Mouse (Mus musculus) kidney, postnatal 25 days (tissue): ENCODE results near the gene Dcakd.
"Not testable (repeated sequence)": the region's sequence is repeated elsewhere in the genome, so short reads cannot be mapped to it uniquely, and the experiment has no call there.

Experiments used
- DNase-seq, 2 experiments: peaks; one replicate each; pipeline ENCODE4 v3.0.0; 2021; ENCODE audit warnings: mixed read lengths in 2 of 2

The Dcakd gene

GRCm38 (mm10) chr11:102975966-102976365 is 52.2 kb downstream of the Dcakd start:
- DNase-seq: not testable (repeated sequence)

- DNase-seq: peak; percentile 33 to 63
Observed at GRCm38 (mm10) chr11:102972326-102972725, 55.8 kb downstream of the Dcakd start.

- DNase-seq: no peak
Observed at GRCm38 (mm10) chr11:102971604-102972003, 56.5 kb downstream of the Dcakd start.

GRCm38 (mm10) chr11:102964547-102965091 is 63.5 kb downstream of the Dcakd start:
- no peak for DNase-seq

- DNase-seq: no peak
Observed at GRCm38 (mm10) chr11:102963855-102964546, 64.1 kb downstream of the Dcakd start.

- DNase-seq: no peak
Observed at GRCm38 (mm10) chr11:102963246-102963854, 64.8 kb downstream of the Dcakd start.

- DNase-seq: no peak
Observed at GRCm38 (mm10) chr11:102962861-102963245, 65.3 kb downstream of the Dcakd start.

GRCm38 (mm10) chr11:102961082-102961481 is 67.1 kb downstream of the Dcakd start:
- DNase-seq: no peak

GRCm38 (mm10) chr11:102958870-102959269 is 69.3 kb downstream of the Dcakd start:
- DNase-seq: no peak

GRCm38 (mm10) chr11:102958431-102958830 is 69.7 kb downstream of the Dcakd start:
- DNase-seq: no peak

- DNase-seq: no peak
Observed at GRCm38 (mm10) chr11:102957692-102958091, 70.4 kb downstream of the Dcakd start.

GRCm38 (mm10) chr11:102956962-102957614 is 71.0 kb downstream of the Dcakd start:
- DNase-seq: no peak

- DNase-seq: no peak
Observed at GRCm38 (mm10) chr11:102952922-102953321, 75.2 kb downstream of the Dcakd start.

GRCm38 (mm10) chr11:102948043-102948961 is 79.8 kb downstream of the Dcakd start:
- DNase-seq: peak; percentile 70 to 85

GRCm38 (mm10) chr11:102946992-102947343 is 81.2 kb downstream of the Dcakd start:
- no peak for DNase-seq

GRCm38 (mm10) chr11:102946265-102946991 is 81.7 kb downstream of the Dcakd start, which contains the start of gene C1ql1:
C1ql1 (minus strand) TSS chr11:102946688.
- peak; percentile 87 to 94 for DNase-seq

- DNase-seq: no peak
Observed at GRCm38 (mm10) chr11:102945306-102946264, 82.5 kb downstream of the Dcakd start.
